Mouse (Mus musculus): ENCODE data around the gene Acsl1. TPM values are rescaled to one million over a fixed set of nuclear protein-coding genes. Genes with fewer than 3 reads are reported as not detected.

Gene Acsl1
- total and polyA plus RNA-seq, 3 experiments: 26.2 to 33.9 TPM; not detected in 1

DNA sequence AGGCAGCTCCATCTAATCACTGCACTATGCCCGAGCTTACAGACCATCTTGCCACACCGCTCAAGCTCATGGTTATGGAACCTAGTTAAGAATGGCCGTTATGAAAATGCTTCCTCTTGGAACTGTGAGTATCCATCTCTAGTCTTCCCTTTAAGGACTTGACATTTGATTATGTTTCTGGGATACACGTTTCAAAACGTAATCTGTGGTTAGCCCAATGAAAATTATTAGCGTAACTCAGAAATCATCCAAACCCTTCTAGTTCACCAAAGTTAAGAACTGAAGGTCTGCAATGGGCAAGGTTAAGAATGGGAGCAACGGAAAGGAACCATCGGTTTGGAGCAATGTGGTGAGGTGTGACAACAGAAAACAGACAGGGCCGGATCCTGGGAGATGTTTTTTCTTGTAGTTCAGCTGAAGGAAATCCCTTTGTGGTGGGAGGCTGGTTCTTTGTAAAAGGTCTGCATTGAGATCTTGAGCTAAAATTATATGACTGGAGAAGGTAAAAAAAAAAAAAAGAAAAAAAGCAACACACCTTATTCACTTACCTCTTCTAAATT is 1.2 kb downstream of the Acsl1 start:
- Histone ChIP-seq H3K27me3 (ENCODE audit: control insufficient read depth in 1 of 2, insufficient read depth in 2 of 2, low read length in 2 of 2) (no peaks in the 10 kb centered on the region), H3K4me3 (ENCODE audit: control insufficient read depth in 1 of 2, insufficient read depth in 1 of 2, low read depth in 2 of 2, low read length in 2 of 2) (peak overlapping the region; percentile 94 to 95), H3K79me2 (ENCODE audit: control insufficient read depth, insufficient read depth, low read length, poor library complexity) (peaks cover 40% of the 10 kb centered on the region), H3K9ac (ENCODE audit: control insufficient read depth, low read depth, low read length, poor library complexity, severe bottlenecking) (peak overlapping the region; percentile 89), H3K27ac (ENCODE audit: control insufficient read depth, low read depth, low read length) (peak overlapping the region; percentile 6; the same call in 1 of the 2 replicates), H3K36me3 (ENCODE audit: control insufficient read depth in 1 of 2, insufficient read depth in 2 of 2, low read length in 2 of 2) (peaks cover 1 to 44% of the 10 kb centered on the region in 2 experiments; a peak in 2 of 4 replicates), H3K4me1 (ENCODE audit: control insufficient read depth in 1 of 2, insufficient read depth in 2 of 2, low read length in 2 of 2) (peaks cover 32 to 43% of the 10 kb centered on the region in 2 experiments), H3K9me3 (replicated peaks; ENCODE audit: insufficient read depth, low read length) (no peaks in the 10 kb centered on the region)
- peak; percentile 56 for DNase-seq (ENCODE audit: low read depth, low spot score)
- TF ChIP-seq POLR2AphosphoS5 (IDR thresholded peaks at IDR 0.05; ENCODE audit: borderline replicate concordance, low read depth, low read length) (no peak), RCOR1 (IDR thresholded peaks at IDR 0.05; ENCODE audit: low read depth, low read length) (0 out of 2 replicates have a peak, but pooled peaks have one; percentile 1), NELFE (IDR thresholded peaks at IDR 0.05; ENCODE audit: low read depth, low read length) (no peak)

DNA sequence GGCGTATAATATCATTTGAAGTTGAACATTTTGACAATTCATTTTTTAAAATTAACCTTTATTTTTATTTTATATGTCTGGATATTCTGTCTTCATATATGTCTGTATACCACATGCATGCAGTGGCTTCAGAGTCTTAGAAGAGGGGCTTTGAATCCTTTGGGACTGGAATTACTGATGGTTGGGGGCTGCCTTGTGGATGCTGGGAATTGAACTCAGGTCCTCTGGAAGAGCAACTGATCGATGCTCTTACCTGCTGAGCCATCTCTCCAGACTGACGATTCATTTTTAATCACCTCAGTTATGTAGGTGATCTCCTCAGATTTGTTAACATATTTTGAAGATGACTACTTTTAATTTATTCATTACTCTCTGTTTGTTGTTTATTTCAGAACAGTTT is 3.3 kb downstream of the Acsl1 start:
- Histone ChIP-seq H3K36me3 (ENCODE audit: control insufficient read depth in 1 of 2, insufficient read depth in 2 of 2, low read length in 2 of 2) (peaks cover 1 to 35% of the 10 kb centered on the region in 2 experiments; a peak in 2 of 4 replicates), H3K79me2 (ENCODE audit: control insufficient read depth, insufficient read depth, low read length, poor library complexity) (peaks cover 46% of the 10 kb centered on the region), H3K27ac (ENCODE audit: control insufficient read depth, low read depth, low read length) (peak overlapping the region; percentile 91), H3K4me1 (ENCODE audit: control insufficient read depth in 1 of 2, insufficient read depth in 2 of 2, low read length in 2 of 2) (peaks cover 27 to 34% of the 10 kb centered on the region in 2 experiments), H3K27me3 (ENCODE audit: control insufficient read depth in 1 of 2, insufficient read depth in 2 of 2, low read length in 2 of 2) (no peaks in the 10 kb centered on the region), H3K9ac (ENCODE audit: control insufficient read depth, low read depth, low read length, poor library complexity, severe bottlenecking) (peak overlapping the region; percentile 29; the same call in 1 of the 2 replicates), H3K4me3 (ENCODE audit: control insufficient read depth in 1 of 2, insufficient read depth in 1 of 2, low read depth in 2 of 2, low read length in 2 of 2) (peak overlapping the region in 1 of 2 experiments; percentile 37; a peak in 2 of 4 replicates), H3K9me3 (replicated peaks; ENCODE audit: insufficient read depth, low read length) (no peaks in the 10 kb centered on the region)
- TF ChIP-seq E2F4 (IDR thresholded peaks at IDR 0.05; ENCODE audit: borderline replicate concordance, low read depth, low read length) (no peak), ETS1 (IDR thresholded peaks at IDR 0.05; ENCODE audit: low read depth, low read length) (no peak), NRF1 (IDR thresholded peaks at IDR 0.05; ENCODE audit: insufficient read depth, low read depth, low read length, poor library complexity, severe bottlenecking) (no peak), ZC3H11A (IDR thresholded peaks at IDR 0.05; ENCODE audit: low read depth, low read length) (no peak), MAFK (IDR thresholded peaks at IDR 0.05; ENCODE audit: borderline replicate concordance, low read depth, low read length) (no peak), GABPA (IDR thresholded peaks at IDR 0.05; ENCODE audit: low read depth, low read length) (no peak), UBTF (IDR thresholded peaks at IDR 0.05; ENCODE audit: borderline replicate concordance, insufficient read depth, low read depth, low read length) (no peak), CHD1 (IDR thresholded peaks at IDR 0.05; ENCODE audit: low read depth, low read length) (no peak), GATA1 (IDR thresholded peaks at IDR 0.05; ENCODE audit: low read depth, low read length) (no peak), ZNF384 (IDR thresholded peaks at IDR 0.05; ENCODE audit: low read depth, low read length) (no peak), RAD21 (IDR thresholded peaks at IDR 0.05; ENCODE audit: low read depth, low read length) (no peak), SIN3A (IDR thresholded peaks at IDR 0.05; ENCODE audit: low read length) (no peak), MYB (IDR thresholded peaks at IDR 0.05; ENCODE audit: low read depth, low read length) (no peak), MAX (IDR thresholded peaks at IDR 0.05; ENCODE audit: low read length) (no peak), SMC3 (IDR thresholded peaks at IDR 0.05; ENCODE audit: low read depth, low read length) (no peak), USF1 (IDR thresholded peaks at IDR 0.05; ENCODE audit: low read depth, low read length) (no peak)
- DNase-seq (ENCODE audit: low read depth, low spot score): no peak
